Mouse (Mus musculus) midbrain, embryonic 14.5 days (tissue): Measurements from ENCODE around the gene Tmem123. TPM values are rescaled to one million over a fixed set of nuclear protein-coding genes. Genes with fewer than 3 reads are reported as not detected.
A peak's percentile ranks its signal among the peaks of the same experiment; 100 is the strongest.

Experiments
- ATAC-seq: fragments of 200-750 bp; cut with Nextera tagmentation; 2 replicates; pipeline ENCODE4 v1.8.0; 2017; ENCODE audit warnings: moderate number of reproducible peaks, moderate library complexity; ENCODE audit not compliant: low FRiP score, low TSS enrichment
- DNase-seq: peaks from one replicate; pipeline ENCODE4 v3.0.0-alpha.2; 2015
- H3K27ac ChIP-seq: fragments of 300-500 bp; sonication (generic); replicated peaks from 2 replicates; pipeline ENCODE4 v1.5.1; 2014; ENCODE audit warnings: mild to moderate bottlenecking, low read depth, low read length, moderate library complexity
- H3K27me3 ChIP-seq: fragments of 300-500 bp; sonication (generic); 2 replicates; pipeline ENCODE4 v1.6.1; 2014; ENCODE audit warnings: low read length, control low read depth, mixed read lengths; ENCODE audit not compliant: control insufficient read depth, insufficient read depth
- H3K36me3 ChIP-seq: fragments of 300-500 bp; sonication (generic); 2 replicates; pipeline ENCODE4 v1.6.1; 2014; ENCODE audit warnings: low read length, control low read depth; ENCODE audit not compliant: control insufficient read depth, insufficient read depth
- H3K4me1 ChIP-seq: fragments of 300-500 bp; sonication (generic); 2 replicates; pipeline ENCODE4 v1.6.1; 2014; ENCODE audit warnings: mild to moderate bottlenecking, antibody characterized with exemption, low read length, control low read depth; ENCODE audit not compliant: control insufficient read depth, insufficient read depth
- H3K4me2 ChIP-seq: fragments of 300-500 bp; sonication (generic); 2 replicates; pipeline ENCODE4 v1.6.1; 2014; ENCODE audit warnings: mild to moderate bottlenecking, low read length, moderate library complexity
- H3K4me3 ChIP-seq: fragments of 300-500 bp; sonication (generic); replicated peaks from 2 replicates; pipeline ENCODE4 v1.5.1; 2014; ENCODE audit warnings: low read depth, low read length
- H3K9ac ChIP-seq: fragments of 300-500 bp; sonication (generic); replicated peaks from 2 replicates; pipeline ENCODE4 v1.6.1; 2014; ENCODE audit warnings: mild to moderate bottlenecking, low read length, moderate library complexity
- H3K9me3 ChIP-seq: fragments of 300-500 bp; sonication (generic); 2 replicates; pipeline ENCODE4 v1.6.1; 2016; ENCODE audit warnings: low read length, control low read depth, mixed read lengths; ENCODE audit not compliant: control insufficient read depth
- WGBS: fragments of 180-500 bp; shearing (Covaris S2); extraction: QIAGEN DNeasy Blood & Tissue Kit; methylation state at CpG from one replicate; pipeline ENCODE4 v1.1.7; 2014; 5-methylcytosine and 5-hydroxymethylcytosine counted together
- polyA plus RNA-seq: library from polyadenylated mRNA; unstranded; fragments of >200 nt; fragmentation: Nextera tagmentation; extraction: Ambion mirVana; gene quantifications from 2 replicates; pipeline ENCODE4 v1.2.1, GENCODE M21; 2014

Gene Tmem123
- polyA plus RNA-seq, result 16.1 and 32.0 TPM in 2 replicates

DNA sequence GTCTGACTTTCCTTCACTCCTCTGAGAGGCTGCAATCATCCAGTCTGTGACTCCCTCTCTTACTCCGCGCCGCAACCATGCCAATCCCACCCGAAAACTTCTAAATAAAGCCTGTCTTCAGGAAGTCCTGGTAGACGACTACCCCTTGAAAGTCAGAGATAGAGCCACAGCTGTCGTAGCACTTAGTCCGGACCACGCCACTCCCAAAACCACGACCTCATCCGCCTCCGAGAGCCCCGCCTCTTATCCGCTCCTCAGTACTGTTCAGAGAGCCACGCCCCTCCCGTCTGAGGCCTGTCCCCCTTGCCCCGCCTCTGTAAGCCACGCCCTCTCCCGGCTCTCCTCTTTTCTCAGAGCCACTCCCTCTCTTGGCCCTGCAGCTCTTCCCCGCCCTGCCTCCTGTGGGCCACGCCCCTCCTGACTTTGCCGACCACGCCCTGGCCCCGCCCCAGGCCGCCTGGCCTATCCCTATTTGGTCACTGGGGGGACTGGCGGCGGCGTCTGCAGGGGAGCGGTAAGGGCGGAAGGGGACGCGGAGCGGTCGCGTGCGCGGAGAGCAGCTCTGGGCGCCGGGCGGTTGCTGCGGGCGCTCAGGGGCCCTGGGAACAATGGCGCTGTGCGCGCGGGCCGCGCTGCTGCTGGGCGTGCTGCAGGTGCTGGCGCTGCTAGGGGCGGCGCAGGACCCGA is at the start of gene Tmem123:
TSS of gene Tmem123 (plus strand) at position 428 of the 687 bp plus-strand sequence.
- Histone ChIP-seq H3K27me3 (peaks cover 7% of the 10 kb centered on the region; the same call in 1 of the 2 replicates), H3K36me3 (no peaks in the 10 kb centered on the region), H3K9me3 (peaks cover 5% of the 10 kb centered on the region; the same call in 1 of the 2 replicates), H3K9ac (peak within 1 kb of the TSS; percentile 65), H3K27ac (peak within 1 kb of the TSS; percentile 14), H3K4me2 (peak within 1 kb of the TSS; percentile 83), H3K4me3 (peak within 1 kb of the TSS; percentile 69), H3K4me1 (peaks cover 18% of the 10 kb centered on the region)
- peak; percentile 92 for DNase-seq
- ATAC-seq, result peak; percentile 95
- under 1% methylated on average over 52 of the region's 52 CpGs for WGBS

GRCm38 (mm10) chr9:7714062-7714907 is 49.6 kb upstream of the Tmem123 start:
- no peaks in the 10 kb centered on the region for H3K9me3 ChIP-seq
- no peak overlapping the region for H3K27ac ChIP-seq
- H3K4me2 ChIP-seq, result no peak overlapping the region
- H3K4me3 ChIP-seq, result no peak overlapping the region
- no peaks in the 10 kb centered on the region for H3K27me3 ChIP-seq
- WGBS, result 45% methylated on average over 4 of the region's 4 CpGs
- peak; percentile 48 for ATAC-seq
- no peaks in the 10 kb centered on the region for H3K4me1 ChIP-seq
- H3K9ac ChIP-seq, result no peak overlapping the region
- peak; percentile 84 for DNase-seq
- H3K36me3 ChIP-seq, result no peaks in the 10 kb centered on the region

GRCm38 (mm10) chr9:7714908-7715175 is 49.0 kb upstream of the Tmem123 start:
- Histone ChIP-seq H3K4me3 (no peak overlapping the region), H3K4me2 (no peak overlapping the region), H3K27ac (no peak overlapping the region), H3K9ac (no peak overlapping the region), H3K9me3 (no peaks in the 10 kb centered on the region), H3K27me3 (no peaks in the 10 kb centered on the region), H3K4me1 (no peaks in the 10 kb centered on the region), H3K36me3 (no peaks in the 10 kb centered on the region)
- no peak for ATAC-seq
- DNase-seq, result no peak
- 54% methylated on average over 2 of the region's 2 CpGs for WGBS

DNA sequence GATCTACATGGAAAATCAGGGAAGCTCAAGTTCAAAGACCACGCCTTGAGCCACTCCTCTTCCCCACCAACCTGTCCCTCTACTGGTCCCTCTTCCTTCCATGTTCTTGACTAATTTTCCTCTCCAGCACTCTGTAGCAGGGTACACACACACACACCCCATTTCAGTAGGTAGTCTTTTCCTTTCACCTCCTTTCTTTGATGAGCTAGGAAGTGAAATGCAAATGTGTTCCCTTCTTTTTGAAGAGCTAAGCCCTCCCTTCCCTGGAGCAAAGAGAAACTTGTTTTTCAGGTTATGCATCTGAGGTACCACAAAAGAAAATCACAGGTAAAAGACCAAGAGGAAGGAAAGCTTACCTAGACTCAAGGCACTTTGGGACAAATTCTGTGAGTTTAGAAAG is 42.3 kb upstream of the Tmem123 start:
- H3K9ac ChIP-seq, result no peak overlapping the region
- H3K9me3 ChIP-seq, result no peaks in the 10 kb centered on the region
- no peaks in the 10 kb centered on the region for H3K27me3 ChIP-seq
- no peak overlapping the region for H3K4me2 ChIP-seq
- WGBS, result 94% methylated on average over 1 of the region's 1 CpGs
- no peaks in the 10 kb centered on the region for H3K4me1 ChIP-seq
- H3K4me3 ChIP-seq, result no peak overlapping the region
- DNase-seq (no peak), ATAC-seq (no peak)
- H3K27ac ChIP-seq, result no peak overlapping the region
- no peaks in the 10 kb centered on the region for H3K36me3 ChIP-seq

DNA sequence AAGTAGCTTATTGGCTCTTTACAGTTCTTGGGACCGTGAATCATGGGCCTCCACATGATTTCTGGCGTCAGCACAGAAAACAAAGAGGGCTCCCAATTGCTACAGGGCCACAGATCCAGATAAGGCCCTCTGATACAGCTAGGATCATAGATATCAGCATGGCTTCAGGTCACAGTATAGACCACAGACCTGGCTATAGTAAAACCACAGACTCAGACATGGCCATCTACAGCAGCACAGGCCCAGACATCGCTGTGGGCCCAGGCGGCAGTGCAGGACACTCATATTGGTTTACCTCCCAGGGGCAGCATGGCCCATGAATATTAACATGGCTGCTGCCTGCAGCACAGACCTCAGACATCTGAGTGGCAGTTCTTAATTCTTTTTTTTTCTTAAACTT is 34.8 kb upstream of the Tmem123 start:
- no peak for ATAC-seq
- H3K27me3 ChIP-seq, result no peaks in the 10 kb centered on the region
- no peaks in the 10 kb centered on the region for H3K4me1 ChIP-seq
- H3K9ac ChIP-seq, result no peak overlapping the region
- DNase-seq, result no peak
- H3K36me3 ChIP-seq, result no peaks in the 10 kb centered on the region
- no peak overlapping the region for H3K4me2 ChIP-seq
- no peak overlapping the region for H3K27ac ChIP-seq
- no peaks in the 10 kb centered on the region for H3K9me3 ChIP-seq
- WGBS, result 76% methylated on average over 4 of the region's 4 CpGs
- no peak overlapping the region for H3K4me3 ChIP-seq

DNA sequence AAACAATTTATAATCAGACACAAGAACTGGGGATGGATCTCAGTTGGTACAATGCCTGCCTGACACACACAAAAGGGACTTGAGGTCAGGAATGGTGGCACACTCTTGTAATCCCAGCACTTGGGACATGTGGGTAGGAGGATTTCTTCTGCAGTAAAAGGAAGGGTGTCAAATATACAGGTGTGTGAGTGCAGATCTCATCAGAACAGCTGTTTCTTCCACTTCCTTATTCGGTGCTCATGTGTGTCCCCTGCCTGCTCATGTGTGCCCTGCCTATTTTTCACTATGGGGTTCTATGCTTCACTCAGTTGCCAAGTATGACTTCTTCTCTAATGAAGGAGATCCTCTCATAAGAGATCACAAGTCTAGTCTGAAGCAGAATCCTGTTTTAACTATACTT is 21.1 kb upstream of the Tmem123 start:
- 96% methylated on average over 1 of the region's 1 CpGs for WGBS
- no peak for ATAC-seq

GRCm38 (mm10) chr9:7744156-7744555 is 19.7 kb upstream of the Tmem123 start:
- Histone ChIP-seq H3K4me3 (no peak overlapping the region), H3K27me3 (no peaks in the 10 kb centered on the region), H3K27ac (no peak overlapping the region), H3K36me3 (no peaks in the 10 kb centered on the region), H3K4me2 (no peak overlapping the region), H3K9ac (no peak overlapping the region), H3K4me1 (no peaks in the 10 kb centered on the region), H3K9me3 (no peaks in the 10 kb centered on the region)
- WGBS, result 82% methylated on average over 1 of the region's 1 CpGs
- no peak for DNase-seq
- no peak for ATAC-seq

More for the DNA sequence above, 21.1 kb upstream of the Tmem123 start:
- Histone ChIP-seq H3K9ac (no peak overlapping the region), H3K4me3 (no peak overlapping the region), H3K27me3 (no peaks in the 10 kb centered on the region), H3K4me2 (no peak overlapping the region), H3K27ac (no peak overlapping the region), H3K9me3 (no peaks in the 10 kb centered on the region), H3K4me1 (no peaks in the 10 kb centered on the region), H3K36me3 (no peaks in the 10 kb centered on the region)
- DNase-seq, result no peak

DNA sequence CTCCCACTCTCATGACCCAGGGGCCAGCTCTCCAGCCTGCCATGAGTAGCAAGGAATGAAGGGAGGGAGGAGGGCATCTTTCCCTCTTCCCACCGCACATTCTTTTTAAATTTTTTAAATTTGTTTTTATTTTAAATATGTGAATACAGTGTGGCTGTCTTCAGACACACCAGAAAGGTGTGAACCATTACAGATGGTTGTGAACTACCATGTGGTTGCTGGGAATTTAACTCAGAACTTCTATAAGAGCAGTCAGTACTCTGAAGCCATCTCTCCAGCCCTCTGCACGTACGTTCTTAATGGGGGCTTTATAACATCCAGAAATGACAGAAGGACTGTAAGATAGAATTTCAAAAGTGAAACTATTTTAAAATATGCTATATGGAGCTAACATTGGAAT is 15.0 kb upstream of the Tmem123 start:
- Histone ChIP-seq H3K4me1 (no peaks in the 10 kb centered on the region), H3K36me3 (no peaks in the 10 kb centered on the region), H3K4me3 (no peak overlapping the region), H3K9ac (no peak overlapping the region), H3K4me2 (no peak overlapping the region), H3K27ac (no peak overlapping the region), H3K27me3 (no peaks in the 10 kb centered on the region), H3K9me3 (no peaks in the 10 kb centered on the region)
- DNase-seq (no peak), ATAC-seq (no peak)
- WGBS, result 93% methylated on average over 3 of the region's 3 CpGs

- DNase-seq (no peak), ATAC-seq (no peak)
- Histone ChIP-seq H3K4me3 (no peak overlapping the region), H3K36me3 (no peaks in the 10 kb centered on the region), H3K27me3 (no peaks in the 10 kb centered on the region), H3K9ac (no peak overlapping the region), H3K4me1 (no peaks in the 10 kb centered on the region), H3K9me3 (no peaks in the 10 kb centered on the region), H3K4me2 (no peak overlapping the region), H3K27ac (no peak overlapping the region)
- WGBS, result 76% methylated on average over 4 of the region's 4 CpGs
These were observed 14.3 kb upstream of the Tmem123 start for GRCm38 (mm10) chr9:7749537-7749936.
